Mouse (Mus musculus): ENCODE measurements around the gene Rai2. TPM values are rescaled to one million over a fixed set of nuclear protein-coding genes. Genes with fewer than 3 reads are reported as not detected.
A peak's percentile ranks its signal among the peaks of the same experiment; 100 is the strongest.
"Not testable (repeated sequence)": the region's sequence is repeated elsewhere in the genome, so short reads cannot be mapped to it uniquely, and the experiment has no call there.

Rai2 gene
- polyA plus RNA-seq, 1 experiment from 2014 or later, result 4.4 TPM

DNA sequence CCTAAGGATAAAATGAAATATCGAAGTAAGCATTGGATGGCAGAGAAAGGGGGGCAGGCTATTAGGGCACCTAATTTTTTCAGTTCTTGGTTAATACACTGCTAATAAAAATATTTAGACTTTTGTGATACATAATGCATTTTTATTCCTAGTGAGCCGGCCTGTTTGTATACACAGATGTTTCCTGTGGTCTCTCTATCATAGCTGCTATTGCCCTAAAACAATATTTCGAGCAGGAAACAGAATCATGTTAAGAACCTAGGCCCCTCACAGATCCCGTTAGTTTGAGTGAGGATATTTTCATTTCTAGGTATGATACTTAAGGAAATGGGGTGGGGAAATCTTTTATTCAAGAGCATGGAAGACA is 17.4 kb downstream of the Rai2 start:
- Histone ChIP-seq H3K27ac (no peak overlapping the region), H3K9ac (no peak overlapping the region), H3K9me3 (no peaks in the 10 kb centered on the region), H3K27me3 (peaks cover 51% of the 10 kb centered on the region), H3K4me3 (no peak overlapping the region), H3K4me1 (no peaks in the 10 kb centered on the region), H3K36me3 (no peaks in the 10 kb centered on the region), H3K4me2 (replicated peaks) (no peak overlapping the region)
- 75% methylated on average over 4 of the region's 4 CpGs for WGBS
- no peak for ATAC-seq (ENCODE audit: low FRiP score, low read depth)

DNA sequence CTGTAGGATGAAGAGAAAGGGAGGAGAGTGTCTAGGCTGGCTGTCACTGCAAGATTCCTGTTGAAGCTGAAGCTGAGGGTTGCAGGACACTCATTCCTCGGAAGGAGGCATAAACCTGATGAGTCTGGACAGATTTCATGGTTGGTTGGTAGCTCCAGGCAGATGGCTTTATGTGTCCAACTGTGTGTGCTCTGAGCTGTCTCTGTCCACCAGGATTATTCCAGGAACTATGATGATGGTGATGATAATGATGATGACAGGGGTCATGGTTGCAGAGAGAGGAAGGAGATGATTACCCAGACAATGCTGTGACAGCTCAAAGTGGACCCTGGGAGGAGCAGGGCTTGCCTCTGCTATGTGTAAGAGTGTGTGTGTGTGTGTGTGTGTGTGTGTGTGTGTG is 22.5 kb downstream of the Rai2 start:
- Histone ChIP-seq H3K27me3 (peaks cover 61% of the 10 kb centered on the region), H3K27ac (no peak overlapping the region), H3K4me1 (no peaks in the 10 kb centered on the region), H3K4me3 (no peak overlapping the region), H3K9ac (no peak overlapping the region), H3K4me2 (replicated peaks) (no peak overlapping the region), H3K9me3 (no peaks in the 10 kb centered on the region), H3K36me3 (no peaks in the 10 kb centered on the region)
- no peak for ATAC-seq (ENCODE audit: low FRiP score, low read depth)
- WGBS, result 68% methylated on average over 1 of the region's 1 CpGs

DNA sequence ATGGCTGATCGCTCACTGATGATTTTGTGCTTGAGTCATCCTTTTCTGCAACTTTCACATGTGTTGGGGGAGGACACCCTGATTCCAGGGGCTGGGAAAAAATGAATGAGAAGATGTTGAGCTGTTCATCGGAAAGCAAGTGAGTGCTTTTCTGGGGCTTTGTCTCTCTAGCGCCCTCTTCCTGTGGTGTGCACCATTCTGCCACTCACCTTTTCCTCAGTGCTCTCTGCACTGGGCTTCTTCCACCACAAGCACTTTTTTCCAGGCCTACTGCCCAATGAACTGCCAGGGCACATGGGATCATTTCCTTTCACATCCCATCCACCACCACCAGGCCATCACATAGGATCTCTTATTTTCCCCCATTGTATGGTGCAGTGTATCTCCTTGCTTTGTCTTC is 26.2 kb downstream of the Rai2 start:
- Histone ChIP-seq H3K4me3 (no peak overlapping the region), H3K4me1 (no peaks in the 10 kb centered on the region), H3K9me3 (no peaks in the 10 kb centered on the region), H3K4me2 (replicated peaks) (no peak overlapping the region), H3K27me3 (peaks cover 62% of the 10 kb centered on the region), H3K27ac (no peak overlapping the region), H3K9ac (no peak overlapping the region), H3K36me3 (no peaks in the 10 kb centered on the region)
- 71% methylated on average over 3 of the region's 3 CpGs for WGBS
- ATAC-seq (ENCODE audit: low FRiP score, low read depth), result no peak

DNA sequence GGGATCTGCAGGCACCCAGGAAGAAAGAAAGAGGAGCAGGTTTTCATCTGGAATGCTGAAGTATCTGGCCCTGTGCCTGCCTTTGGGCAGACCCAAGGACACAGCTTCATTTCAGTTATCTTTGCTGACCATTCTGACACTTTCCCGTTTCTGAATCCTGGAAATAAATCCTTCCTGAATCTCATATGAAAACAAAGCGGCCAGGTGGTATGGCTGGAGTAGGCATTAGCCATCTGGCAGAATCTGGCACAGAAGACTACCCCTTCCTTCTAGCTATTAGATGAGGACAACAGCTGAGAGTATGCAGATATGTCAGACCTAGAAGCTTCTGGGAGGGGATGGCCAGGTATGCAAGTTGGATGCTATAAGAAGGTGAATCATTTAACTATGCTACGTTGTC is 28.4 kb downstream of the Rai2 start:
- H3K27me3 ChIP-seq, result peaks cover 65% of the 10 kb centered on the region
- WGBS, result 71% methylated on average over 3 of the region's 3 CpGs

DNA sequence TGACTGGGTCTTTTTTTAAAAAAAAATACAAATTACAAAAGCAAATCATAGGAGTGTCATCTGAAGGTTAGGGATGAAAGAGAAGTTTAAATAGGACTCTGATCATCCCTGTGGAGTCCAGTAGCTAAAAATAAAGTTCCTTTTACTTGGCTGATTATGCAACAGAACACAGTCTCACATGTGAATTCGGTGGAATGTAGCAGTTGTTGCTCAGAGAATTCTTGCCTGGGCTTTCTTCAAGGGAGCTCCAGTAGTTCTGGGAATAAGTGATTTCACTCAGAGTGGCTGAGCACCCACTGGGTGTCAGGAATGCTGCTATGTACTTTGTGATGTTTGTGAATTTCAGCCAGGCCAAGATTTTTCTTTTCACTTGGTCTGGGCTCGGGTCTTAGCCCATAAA is 30.5 kb downstream of the Rai2 start:
- Histone ChIP-seq H3K4me3 (no peak overlapping the region), H3K9me3 (no peaks in the 10 kb centered on the region), H3K4me1 (no peaks in the 10 kb centered on the region), H3K27me3 (peaks cover 63% of the 10 kb centered on the region), H3K36me3 (no peaks in the 10 kb centered on the region), H3K9ac (no peak overlapping the region), H3K4me2 (replicated peaks) (no peak overlapping the region), H3K27ac (no peak overlapping the region)
- no peak for ATAC-seq (ENCODE audit: low FRiP score, low read depth)
- WGBS, result 70% methylated on average over 2 of the region's 2 CpGs

More for the DNA sequence above, 28.4 kb downstream of the Rai2 start:
- Histone ChIP-seq H3K36me3 (no peaks in the 10 kb centered on the region), H3K4me1 (no peaks in the 10 kb centered on the region), H3K9me3 (no peaks in the 10 kb centered on the region), H3K4me3 (no peak overlapping the region), H3K9ac (no peak overlapping the region), H3K4me2 (replicated peaks) (no peak overlapping the region), H3K27ac (no peak overlapping the region)
- ATAC-seq (ENCODE audit: low FRiP score, low read depth), result no peak

DNA sequence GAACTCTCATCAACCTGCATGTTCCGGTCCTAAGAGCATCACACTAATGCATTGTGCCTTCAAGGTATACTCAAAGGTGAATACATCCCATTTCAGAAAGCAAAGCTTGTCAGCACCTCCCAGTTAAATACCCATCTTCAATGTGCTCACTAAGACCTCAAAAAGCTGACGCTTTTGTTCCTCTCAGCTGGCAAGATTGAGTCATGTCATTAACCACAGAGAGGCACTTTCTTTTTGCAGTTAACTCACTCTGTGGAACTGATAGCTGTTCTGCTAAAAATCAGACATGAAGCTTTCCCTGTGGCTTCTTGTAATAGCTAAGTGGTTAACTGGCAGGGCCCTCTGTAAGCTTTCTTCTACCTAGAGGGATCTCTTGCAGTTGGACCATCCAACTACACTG is 36.6 kb downstream of the Rai2 start:
- H3K9me3 ChIP-seq, result no peaks in the 10 kb centered on the region
- no peaks in the 10 kb centered on the region for H3K36me3 ChIP-seq
- no peaks in the 10 kb centered on the region for H3K4me1 ChIP-seq
- H3K9ac ChIP-seq, result no peak overlapping the region
- peaks cover 48% of the 10 kb centered on the region for H3K27me3 ChIP-seq
- ATAC-seq (ENCODE audit: low FRiP score, low read depth), result no peak
- H3K4me3 ChIP-seq, result no peak overlapping the region
- WGBS, result 83% methylated on average over 2 of the region's 2 CpGs
- no peak overlapping the region for H3K27ac ChIP-seq
- no peak overlapping the region for H3K4me2 ChIP-seq (replicated peaks)

DNA sequence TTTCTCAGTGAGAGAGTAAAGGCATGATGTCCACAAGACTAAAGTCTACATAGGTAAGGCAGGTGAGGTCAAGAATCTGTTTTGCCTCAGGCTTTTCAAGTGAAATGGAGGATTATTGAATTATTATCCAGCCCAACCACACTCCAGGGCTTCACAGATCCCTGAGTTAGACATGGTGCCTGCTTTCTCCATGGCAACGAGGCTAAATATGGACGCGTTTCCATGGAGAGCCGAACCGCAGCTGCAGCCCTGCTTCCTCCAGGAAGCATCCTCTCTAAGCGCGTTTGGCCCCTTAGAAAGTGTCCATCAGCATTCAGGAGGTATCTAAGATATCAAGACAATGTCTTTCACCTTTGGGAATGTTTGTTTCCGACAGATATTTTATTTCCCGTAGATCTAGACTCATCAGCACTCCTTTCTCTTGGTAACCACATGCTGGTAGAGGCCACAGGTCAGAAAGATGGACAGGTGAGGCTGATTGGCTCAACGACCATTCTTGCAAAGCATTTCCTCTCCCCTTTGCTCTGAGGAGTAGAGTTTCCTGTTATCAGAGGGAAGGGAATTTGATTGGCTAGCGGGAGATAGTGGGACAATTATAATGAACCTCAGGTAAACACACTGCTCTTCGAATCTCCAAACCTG is 59.6 kb downstream of the Rai2 start:
- Histone ChIP-seq H3K4me3 (no peak overlapping the region), H3K9me3 (no peaks in the 10 kb centered on the region), H3K27me3 (peaks cover 53% of the 10 kb centered on the region), H3K27ac (no peak overlapping the region), H3K36me3 (no peaks in the 10 kb centered on the region), H3K4me1 (no peaks in the 10 kb centered on the region), H3K4me2 (replicated peaks) (no peak overlapping the region), H3K9ac (no peak overlapping the region)
- no peak for ATAC-seq (ENCODE audit: low FRiP score, low read depth)
- 82% methylated on average over 12 of the region's 12 CpGs for WGBS

DNA sequence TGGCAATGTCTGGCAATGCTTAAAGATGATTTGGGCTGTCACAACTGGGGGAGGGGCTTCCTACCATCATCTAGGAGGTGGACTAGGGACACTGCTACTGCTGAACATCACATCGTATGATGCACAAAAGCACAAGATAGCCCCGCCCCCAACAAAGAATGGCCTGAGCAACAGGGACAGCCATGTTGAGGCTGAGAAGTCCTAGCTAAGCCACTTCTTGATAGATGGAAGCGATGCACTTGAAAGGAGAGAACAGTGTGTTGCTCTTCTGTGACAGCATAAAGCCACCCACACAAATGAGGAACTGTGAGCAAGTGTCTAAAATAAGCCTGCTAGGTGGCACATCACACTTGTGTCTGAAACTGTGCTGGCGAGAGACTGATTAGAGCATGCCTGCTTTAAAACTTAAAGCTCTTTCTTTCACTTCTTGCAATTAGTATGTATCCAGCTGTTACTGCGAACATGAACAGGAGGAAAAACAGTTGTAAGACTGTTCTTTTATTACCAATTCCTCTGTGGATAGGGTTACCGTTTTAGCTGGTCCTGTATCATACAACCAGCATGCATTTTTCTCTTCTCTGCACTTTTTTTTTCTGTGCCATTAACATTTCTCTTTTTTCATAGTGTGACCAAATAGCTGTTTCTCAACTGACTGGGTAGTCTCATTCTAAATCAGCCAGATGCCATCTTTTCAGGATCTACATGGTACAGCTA is 63.6 kb downstream of the Rai2 start:
- Histone ChIP-seq H3K36me3 (no peaks in the 10 kb centered on the region), H3K4me3 (no peak overlapping the region), H3K27ac (no peak overlapping the region), H3K9me3 (no peaks in the 10 kb centered on the region), H3K9ac (no peak overlapping the region), H3K4me1 (no peaks in the 10 kb centered on the region), H3K27me3 (peaks cover 50% of the 10 kb centered on the region), H3K4me2 (replicated peaks) (no peak overlapping the region)
- ATAC-seq (ENCODE audit: low FRiP score, low read depth), result 0 out of 2 replicates have a peak, but pooled peaks have one; percentile 32
- WGBS, result 64% methylated on average over 6 of the region's 6 CpGs

DNA sequence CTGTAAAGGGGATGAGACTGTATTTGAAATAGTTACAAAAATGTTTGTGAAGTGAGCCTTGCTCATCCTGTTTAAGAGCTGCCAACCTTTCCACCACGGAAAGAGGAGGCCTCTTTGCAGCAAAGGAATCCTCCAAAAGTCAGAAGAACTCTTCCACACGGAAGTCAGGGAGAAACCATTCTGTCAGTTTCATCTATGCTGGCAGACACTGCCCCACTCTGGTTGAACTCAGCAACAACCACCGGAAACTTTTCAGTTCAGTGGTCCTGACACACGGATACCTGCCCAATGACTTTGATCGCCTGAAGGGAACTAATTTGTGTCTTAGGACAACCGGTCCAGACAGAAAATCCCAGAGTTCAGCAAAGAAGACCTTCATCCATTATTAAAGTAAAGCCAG is 73.3 kb downstream of the Rai2 start:
- Histone ChIP-seq H3K4me2 (replicated peaks) (no peak overlapping the region), H3K27me3 (peaks cover 52% of the 10 kb centered on the region), H3K4me3 (no peak overlapping the region), H3K9me3 (no peaks in the 10 kb centered on the region), H3K27ac (no peak overlapping the region), H3K4me1 (no peaks in the 10 kb centered on the region), H3K36me3 (no peaks in the 10 kb centered on the region), H3K9ac (no peak overlapping the region)
- ATAC-seq (ENCODE audit: low FRiP score, low read depth), result no peak
- WGBS, result 33% methylated on average over 6 of the region's 6 CpGs

DNA sequence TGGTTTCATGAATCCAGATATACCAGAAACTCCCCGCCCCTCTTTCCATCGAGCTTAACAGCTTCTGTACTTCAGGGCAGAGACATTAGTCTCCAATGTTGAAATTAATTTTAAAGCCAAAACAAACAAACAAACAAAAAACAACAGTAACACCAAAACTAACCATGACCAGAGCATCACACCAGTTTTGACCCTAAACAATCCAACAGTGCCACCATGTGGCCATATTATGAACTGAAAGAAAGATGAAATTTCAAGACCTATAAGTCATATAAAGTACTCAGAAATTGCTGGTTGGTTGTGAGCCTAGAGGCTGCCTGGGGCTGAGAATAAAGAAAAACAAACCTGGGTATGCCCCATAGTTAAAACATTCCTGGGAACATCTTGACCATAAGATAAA is 109.3 kb downstream of the Rai2 start:
- not testable (repeated sequence) for H3K9me3 ChIP-seq; H3K4me3 ChIP-seq; H3K4me2 ChIP-seq (replicated peaks); H3K36me3 ChIP-seq; H3K9ac ChIP-seq; H3K4me1 ChIP-seq; ATAC-seq (ENCODE audit: low FRiP score, low read depth); H3K27ac ChIP-seq
- 3% methylated on average over 2 of the region's 2 CpGs for WGBS
- H3K27me3 ChIP-seq, result peaks cover 13% of the 10 kb centered on the region; the same call in 1 of the 2 replicates

Data from limb, embryonic 13.5 days (tissue).